Mouse (Mus musculus) testis, adult 2 months (tissue): ENCODE data around the gene Cd80. TPM values are rescaled to one million over a fixed set of nuclear protein-coding genes. Genes with fewer than 3 reads are reported as not detected.

Experiments
- H3K27ac ChIP-seq: fragments of 200-500 bp; 2 replicates; pipeline ENCODE4 v1.5.1; 2012; ENCODE audit warnings: low read depth, low read length; ENCODE audit not compliant: control insufficient read depth, insufficient read depth
- H3K27me3 ChIP-seq: fragments of 200-500 bp; 2 replicates; pipeline ENCODE4 v1.6.1; 2012; ENCODE audit warnings: mild to moderate bottlenecking, low read length, moderate library complexity; ENCODE audit not compliant: control insufficient read depth, insufficient read depth
- H3K36me3 ChIP-seq: fragments of 200-500 bp; 2 replicates; pipeline ENCODE4 v1.6.1; 2012; ENCODE audit warnings: mild to moderate bottlenecking, low read length; ENCODE audit not compliant: control insufficient read depth, insufficient read depth
- H3K4me1 ChIP-seq: fragments of 200-500 bp; 2 replicates; pipeline ENCODE4 v1.6.1; 2012; ENCODE audit warnings: low read length; ENCODE audit not compliant: control insufficient read depth, insufficient read depth
- H3K4me3 ChIP-seq: fragments of 200-500 bp; 2 replicates; pipeline ENCODE4 v1.5.1; 2012; ENCODE audit warnings: low read depth, mild to moderate bottlenecking, low read length, moderate library complexity, mixed read lengths; ENCODE audit not compliant: control insufficient read depth
- CTCF ChIP-seq: fragments of 200-500 bp; IDR thresholded peaks from 2 replicates; pipeline ENCODE4 v1.5.1; 2012; ENCODE audit warnings: low read depth, mild to moderate bottlenecking, inconsistent platforms, low read length, moderate library complexity; ENCODE audit not compliant: control insufficient read depth, insufficient read depth, insufficient replicate concordance
- POLR2A ChIP-seq: fragments of 200-500 bp; IDR thresholded peaks from 2 replicates; pipeline ENCODE4 v1.6.1; 2012; ENCODE audit warnings: low read depth, mild to moderate bottlenecking, inconsistent platforms, low read length, moderate library complexity; ENCODE audit not compliant: control insufficient read depth
- polyA plus RNA-seq: library from polyadenylated mRNA; depleted of rRNA; stranded (reverse); fragments of >200 nt; gene quantifications from 2 replicates; pipeline ENCODE4 v1.2.3, GENCODE M21; 2012; rRNA removed

Cd80 gene
- polyA plus RNA-seq, 1 experiment, result 0.10 TPM

- Histone ChIP-seq H3K4me3 (no peak overlapping the region), H3K27me3 (no peaks in the 10 kb centered on the region), H3K36me3 (no peaks in the 10 kb centered on the region), H3K4me1 (no peaks in the 10 kb centered on the region), H3K27ac (no peak overlapping the region)
- TF ChIP-seq CTCF, result no peak
- no peak for TF ChIP-seq POLR2A
Measured at GRCm38 (mm10) chr16:38538716-38539380, 83.5 kb downstream of the Cd80 start.

Other genes with a start within 250 kb of the Cd80 start
- gene Nr1i2, start 160.7 kb upstream of the Cd80 start, polyA plus RNA-seq, result 0.22 and 0.36 TPM in 2 replicates
- gene Maats1, start 113.4 kb upstream of the Cd80 start, polyA plus RNA-seq, result 22.4 and 23.4 TPM in 2 replicates
- gene Cox17, start 108.6 kb upstream of the Cd80 start, polyA plus RNA-seq, result 53.2 and 68.3 TPM in 2 replicates
- not detected in 2 replicates for gene Gm21987, start 108.5 kb upstream of the Cd80 start, polyA plus RNA-seq
- gene Popdc2, start 93.4 kb upstream of the Cd80 start, polyA plus RNA-seq, result 1.4 and 2.0 TPM in 2 replicates
- gene Pla1a, start 22.4 kb upstream of the Cd80 start, polyA plus RNA-seq, result 3.7 and 4.7 TPM in 2 replicates
- 19.2 and 21.7 TPM in 2 replicates for gene Adprh, start 2.9 kb upstream of the Cd80 start, polyA plus RNA-seq
- 5.3 and 6.4 TPM in 2 replicates for gene Timmdc1, start 67.1 kb downstream of the Cd80 start, polyA plus RNA-seq
- 3.9 and 4.3 TPM in 2 replicates for gene Poglut1, start 94.7 kb downstream of the Cd80 start, polyA plus RNA-seq
- gene Tmem39a, start 103.1 kb downstream of the Cd80 start, polyA plus RNA-seq, result 43.7 and 45.1 TPM in 2 replicates